Mouse (Mus musculus) kidney, embryonic 14.5 days (tissue): ENCODE results near the gene Mms19. TPM values are rescaled to one million over a fixed set of nuclear protein-coding genes. Genes with fewer than 3 reads are reported as not detected.
A peak's percentile ranks its signal among the peaks of the same experiment; 100 is the strongest.

Source experiments
- ATAC-seq: fragments of 200-750 bp; cut with Nextera tagmentation; 2 replicates; pipeline ENCODE4 v1.8.0; 2017; ENCODE audit warnings: moderate number of reproducible peaks, mild to moderate bottlenecking, moderate TSS enrichment, moderate library complexity; ENCODE audit not compliant: low FRiP score, low TSS enrichment
- H3K27ac ChIP-seq: fragments of 300-500 bp; sonication (generic); 2 replicates; pipeline ENCODE4 v1.5.1; 2014; ENCODE audit warnings: low read depth, mild to moderate bottlenecking, low read length, moderate library complexity, mixed read lengths
- H3K27me3 ChIP-seq: fragments of 300-500 bp; sonication (generic); 2 replicates; pipeline ENCODE4 v1.6.1; 2014; ENCODE audit warnings: mild to moderate bottlenecking, low read length; ENCODE audit not compliant: control insufficient read depth, insufficient read depth
- H3K36me3 ChIP-seq: fragments of 300-500 bp; sonication (generic); 2 replicates; pipeline ENCODE4 v1.6.1; 2014; ENCODE audit warnings: low read length, mixed read lengths; ENCODE audit not compliant: control insufficient read depth, insufficient read depth
- H3K4me1 ChIP-seq: fragments of 300-500 bp; sonication (generic); 2 replicates; pipeline ENCODE4 v1.6.1; 2014; ENCODE audit warnings: low read length, mixed read lengths; ENCODE audit not compliant: control insufficient read depth, insufficient read depth
- H3K4me2 ChIP-seq: fragments of 300-500 bp; sonication (generic); replicated peaks from 2 replicates; pipeline ENCODE4 v1.6.1; 2014; ENCODE audit warnings: low read depth, mild to moderate bottlenecking, low read length
- H3K4me3 ChIP-seq: fragments of 300-500 bp; sonication (generic); 2 replicates; pipeline ENCODE4 v1.5.1; 2014; ENCODE audit warnings: mild to moderate bottlenecking, low read length
- H3K9ac ChIP-seq: fragments of 300-500 bp; sonication (generic); 2 replicates; pipeline ENCODE4 v1.6.1; 2014; ENCODE audit warnings: low read depth, mild to moderate bottlenecking, low read length, moderate library complexity
- H3K9me3 ChIP-seq: fragments of 300-500 bp; sonication (generic); 2 replicates; pipeline ENCODE4 v1.6.1; 2016; ENCODE audit warnings: low read length; ENCODE audit not compliant: control insufficient read depth
- WGBS: fragments of 180-500 bp; shearing (Covaris S2); extraction: QIAGEN DNeasy Blood & Tissue Kit; methylation state at CpG from one replicate; pipeline ENCODE4 v1.1.7; 2014; 5-methylcytosine and 5-hydroxymethylcytosine counted together
- polyA plus RNA-seq: library from polyadenylated mRNA; unstranded; fragments of >200 nt; fragmentation: Nextera tagmentation; extraction: Ambion mirVana; gene quantifications from 2 replicates; pipeline ENCODE4 v1.2.1, GENCODE M21; 2014

Gene Mms19
- polyA plus RNA-seq, 1 experiment from 2014 or later, result 42.3 TPM

DNA sequence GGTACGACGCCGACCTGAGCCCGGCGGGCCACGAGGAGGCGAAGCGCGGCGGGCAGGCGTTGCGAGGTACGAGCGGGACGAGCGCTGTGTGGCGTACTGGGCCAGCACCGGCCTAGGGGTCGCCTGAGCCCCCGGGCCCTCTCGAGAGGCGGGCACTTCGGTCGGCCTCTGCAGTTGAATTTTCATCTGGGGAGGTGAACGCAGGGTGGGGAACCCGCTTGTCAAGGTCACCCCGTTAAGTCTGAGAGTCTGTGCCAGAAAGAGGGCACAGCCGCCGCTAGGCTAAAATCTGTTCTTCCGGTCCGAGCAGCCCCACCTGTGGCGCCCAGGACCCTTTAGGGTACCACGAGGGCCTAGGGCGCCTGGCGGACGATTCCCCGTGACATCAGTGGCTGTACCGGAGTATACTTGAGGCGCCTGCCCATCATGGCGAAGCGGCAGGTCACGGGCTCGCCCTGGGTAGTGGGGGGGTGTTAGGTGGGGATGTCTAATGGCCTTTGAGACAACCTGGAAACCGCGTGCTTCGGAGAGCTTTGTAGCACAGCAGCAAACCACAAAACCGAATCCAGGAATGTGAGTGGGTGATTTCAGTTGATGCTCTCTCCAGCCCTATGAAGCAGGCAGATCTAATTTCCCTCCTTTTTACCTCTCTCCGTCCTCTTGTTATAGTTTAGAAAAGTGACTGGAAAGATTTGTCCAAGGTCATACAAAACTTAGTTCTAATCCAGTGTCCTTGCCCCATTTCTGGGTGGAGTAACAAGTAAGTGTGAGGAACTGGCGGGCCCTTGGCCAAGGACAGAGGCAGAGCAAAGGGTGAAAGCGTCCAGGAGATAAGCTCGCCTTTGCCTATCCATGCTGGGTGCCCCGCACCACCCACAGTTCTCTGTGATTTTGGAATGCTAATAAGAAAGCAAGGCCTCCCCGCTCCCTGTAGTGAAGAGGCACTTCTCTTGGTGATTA, 68.6 kb downstream of the Mms19 start:
- peaks cover 31% of the 10 kb centered on the region for H3K36me3 ChIP-seq
- H3K4me1 ChIP-seq, result peaks cover 17% of the 10 kb centered on the region
- no peaks in the 10 kb centered on the region for H3K27me3 ChIP-seq
- peak overlapping the region; percentile 96 for H3K9ac ChIP-seq
- peak overlapping the region; percentile 98 for H3K4me3 ChIP-seq
- H3K27ac ChIP-seq, result peak overlapping the region; percentile 86
- H3K9me3 ChIP-seq, result no peaks in the 10 kb centered on the region
- peak overlapping the region; percentile 90 for H3K4me2 ChIP-seq
- peak; percentile 69 for ATAC-seq
- under 1% methylated on average over 48 of the region's 53 CpGs for WGBS

DNA sequence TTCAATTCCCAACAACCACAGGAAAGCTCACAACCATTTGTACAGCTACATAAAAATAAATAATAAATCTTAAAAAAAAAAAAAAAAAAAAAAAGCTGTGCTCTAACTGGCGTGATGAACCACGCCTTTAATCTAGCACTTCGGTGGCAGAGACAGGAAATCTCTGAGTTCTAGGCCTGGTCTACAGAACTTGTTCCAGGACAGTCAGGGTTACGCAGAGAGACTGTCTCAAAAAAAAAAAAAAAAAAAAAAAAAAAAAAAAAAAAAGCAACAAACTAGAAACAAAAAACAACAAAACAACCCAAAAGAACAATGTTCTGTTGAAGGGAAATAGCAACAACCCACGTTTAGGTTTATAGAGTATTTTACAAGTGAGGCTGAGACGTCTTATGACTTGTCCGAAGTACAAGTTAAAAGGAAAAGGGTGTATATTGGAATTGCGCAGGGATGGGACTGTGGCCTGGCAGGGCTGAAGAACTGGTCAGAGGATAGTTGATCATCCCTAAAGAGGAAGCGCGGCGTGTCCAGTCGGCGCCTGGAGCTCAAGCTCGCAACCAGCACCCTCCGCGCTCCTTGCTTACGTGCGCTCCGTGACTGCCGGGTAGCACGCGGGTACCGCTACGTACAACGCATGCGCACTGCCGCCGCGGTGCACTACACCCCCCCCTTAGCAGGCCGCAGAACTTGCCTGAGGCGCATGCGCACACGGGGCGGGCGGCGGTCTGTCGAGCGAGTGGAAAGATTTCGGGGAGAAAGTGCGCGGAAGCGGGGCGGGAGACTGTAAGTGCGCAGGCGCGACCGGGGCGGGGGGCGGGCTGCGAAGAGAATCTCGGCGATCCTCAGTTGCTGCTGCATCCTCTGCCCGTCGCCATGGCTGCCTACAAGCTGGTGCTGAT, 69.5 kb downstream of the Mms19 start, which contains the start of gene Pgam1:
Gene Pgam1 (plus strand): TSS at position 746 of the 896 bp plus-strand sequence.
- ATAC-seq, result peak; percentile 95
- peak within 1 kb of the TSS; percentile 98 for H3K4me3 ChIP-seq
- H3K9me3 ChIP-seq, result no peaks in the 10 kb centered on the region
- H3K4me2 ChIP-seq, result peak within 1 kb of the TSS; percentile 90
- WGBS, result 6% methylated on average over 48 of the region's 54 CpGs
- H3K4me1 ChIP-seq, result peaks cover 17% of the 10 kb centered on the region
- H3K27ac ChIP-seq, result peak within 1 kb of the TSS; percentile 90
- H3K36me3 ChIP-seq, result peaks cover 22% of the 10 kb centered on the region
- peak within 1 kb of the TSS; percentile 96 for H3K9ac ChIP-seq
- H3K27me3 ChIP-seq, result no peaks in the 10 kb centered on the region

DNA sequence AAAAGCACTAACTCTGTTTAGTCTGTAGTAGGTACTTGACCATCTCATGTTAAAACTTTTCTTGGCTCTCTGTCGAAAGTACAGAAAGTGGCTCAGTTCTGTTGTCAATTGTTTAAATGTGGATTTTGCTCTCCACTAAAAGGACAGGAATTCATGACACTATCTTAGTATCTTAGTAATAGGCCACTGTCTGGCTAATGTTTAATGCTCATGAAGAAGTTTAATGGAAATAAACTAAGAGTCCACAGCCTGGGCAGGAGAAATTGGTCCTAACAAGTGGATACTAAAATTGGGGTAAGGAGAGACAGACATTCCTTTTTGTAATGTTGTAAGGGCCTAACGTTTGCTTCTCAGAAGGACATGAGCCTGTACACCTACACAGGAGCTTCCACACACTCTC, 70.6 kb downstream of the Mms19 start:
- 86% methylated on average over 2 of the region's 2 CpGs for WGBS
- ATAC-seq, result no peak
- peaks cover 13% of the 10 kb centered on the region; the same call in 1 of the 2 replicates for H3K36me3 ChIP-seq

DNA sequence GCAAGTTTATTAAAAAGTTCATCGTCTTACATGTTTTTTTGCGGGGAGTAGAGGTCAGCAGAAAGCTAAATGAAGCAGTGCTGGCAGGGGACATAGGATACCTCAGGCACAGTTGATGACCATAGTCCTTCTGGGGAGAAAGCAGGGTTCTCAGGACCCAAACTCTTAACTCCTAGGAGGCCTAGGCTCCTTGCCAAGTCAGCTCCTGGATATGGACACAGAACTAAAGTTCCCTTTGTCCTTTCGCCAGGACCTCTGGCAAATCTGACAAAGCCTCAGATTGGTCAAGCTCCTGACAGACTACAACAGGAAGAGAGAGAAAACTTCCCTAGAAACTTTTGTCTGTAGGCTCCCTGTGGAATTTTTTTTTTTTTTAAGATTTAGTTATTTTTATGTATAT, 72.2 kb downstream of the Mms19 start:
- H3K4me2 ChIP-seq, result no peak overlapping the region
- ATAC-seq, result no peak

More for the DNA sequence above, 70.6 kb downstream of the Mms19 start:
- no peak overlapping the region for H3K4me3 ChIP-seq
- no peaks in the 10 kb centered on the region for H3K27me3 ChIP-seq
- no peak overlapping the region for H3K27ac ChIP-seq
- no peak overlapping the region for H3K9ac ChIP-seq
- H3K4me2 ChIP-seq, result no peak overlapping the region
- H3K4me1 ChIP-seq, result peaks cover 17% of the 10 kb centered on the region
- H3K9me3 ChIP-seq, result no peaks in the 10 kb centered on the region

DNA sequence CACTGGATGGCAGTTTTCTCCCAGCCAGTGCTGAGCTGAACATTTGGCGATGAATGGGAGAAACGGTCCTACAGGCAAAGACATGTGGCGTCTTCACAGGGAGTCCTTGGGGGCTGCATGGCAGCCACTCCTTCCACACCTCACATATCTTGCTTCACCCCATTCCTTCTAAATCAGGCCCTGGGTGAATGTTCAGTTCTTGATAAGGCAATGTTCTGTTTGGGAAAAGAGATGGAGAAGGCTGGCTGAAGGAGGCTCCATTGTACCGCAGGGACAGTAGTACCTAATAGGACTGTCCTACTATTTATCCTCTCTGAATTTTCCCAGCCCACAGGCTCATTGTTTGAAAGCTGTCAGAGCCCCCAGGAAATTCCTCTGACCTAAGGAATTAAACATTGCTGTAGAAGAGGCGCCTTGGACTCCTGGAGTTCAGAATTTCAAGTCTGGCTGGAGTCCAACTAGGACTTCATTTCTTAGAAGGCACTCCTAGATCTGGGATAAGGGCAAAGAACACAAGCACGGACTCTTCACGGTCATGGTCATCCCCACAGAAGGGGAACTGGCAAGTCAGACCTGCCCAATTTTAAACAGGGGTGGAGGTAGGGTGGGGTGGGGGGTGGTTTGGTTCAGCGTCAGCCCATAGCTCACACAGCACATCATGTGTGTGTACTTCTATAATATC, 73.7 kb downstream of the Mms19 start:
- 52% methylated on average over 8 of the region's 8 CpGs for WGBS
- Histone ChIP-seq H3K4me3 (no peak overlapping the region), H3K36me3 (no peaks in the 10 kb centered on the region), H3K9ac (no peak overlapping the region), H3K4me2 (no peak overlapping the region), H3K4me1 (no peaks in the 10 kb centered on the region), H3K27ac (no peak overlapping the region), H3K9me3 (no peaks in the 10 kb centered on the region), H3K27me3 (no peaks in the 10 kb centered on the region)
- no peak for ATAC-seq

More for the DNA sequence above, 72.2 kb downstream of the Mms19 start:
- Histone ChIP-seq H3K27me3 (no peaks in the 10 kb centered on the region), H3K9me3 (no peaks in the 10 kb centered on the region), H3K9ac (no peak overlapping the region), H3K4me3 (no peak overlapping the region), H3K4me1 (peaks cover 8% of the 10 kb centered on the region), H3K36me3 (0 out of 2 replicates have a peak, but pooled peaks cover 4% of the 10 kb centered on the region), H3K27ac (no peak overlapping the region)
- whole genome bisulfite sequencing, result 95% methylated on average over 3 of the region's 3 CpGs

DNA sequence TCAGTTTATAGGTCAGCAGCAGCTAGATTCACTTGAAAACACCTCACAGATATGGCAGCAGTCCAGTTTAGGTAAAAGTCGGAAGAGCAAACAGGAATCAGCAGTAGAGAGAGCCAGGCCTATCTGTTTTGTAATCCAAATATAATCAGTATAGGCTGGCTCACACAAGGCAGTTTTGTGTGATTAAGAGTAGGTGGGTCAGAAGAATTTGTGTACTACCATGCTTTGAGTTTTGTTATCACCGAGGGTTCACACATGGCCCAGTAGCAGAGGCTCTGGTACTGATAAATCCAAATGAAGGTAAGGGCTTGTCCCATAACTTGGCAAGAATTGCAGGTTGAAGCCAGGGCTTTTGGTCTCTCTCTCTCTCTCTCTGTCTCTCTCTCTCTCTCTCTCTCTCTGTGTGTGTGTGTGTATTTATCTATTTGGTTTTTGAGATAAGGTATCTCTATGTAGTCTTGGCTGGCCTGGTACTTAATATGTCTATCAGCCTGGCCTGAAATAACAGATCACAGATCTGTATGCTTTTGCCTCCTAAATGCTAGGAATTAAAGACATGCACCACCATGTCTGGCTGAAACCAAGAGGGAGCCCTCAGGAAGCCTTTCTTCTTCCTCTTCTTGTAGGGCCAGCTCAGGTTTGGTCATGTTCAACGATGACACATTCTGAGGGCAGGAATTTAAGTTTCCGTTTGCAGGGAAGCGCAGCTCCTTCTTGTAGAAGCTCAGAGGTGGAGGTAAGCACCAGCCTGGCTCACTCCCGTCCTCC, 74.5 kb downstream of the Mms19 start:
- no peak overlapping the region for H3K27ac ChIP-seq
- no peaks in the 10 kb centered on the region for H3K4me1 ChIP-seq
- H3K27me3 ChIP-seq, result no peaks in the 10 kb centered on the region
- no peak overlapping the region for H3K9ac ChIP-seq
- no peak overlapping the region for H3K4me3 ChIP-seq
- 56% methylated on average over 6 of the region's 6 CpGs for WGBS
- no peak for ATAC-seq
- no peaks in the 10 kb centered on the region for H3K36me3 ChIP-seq
- H3K9me3 ChIP-seq, result no peaks in the 10 kb centered on the region
- no peak overlapping the region for H3K4me2 ChIP-seq

DNA sequence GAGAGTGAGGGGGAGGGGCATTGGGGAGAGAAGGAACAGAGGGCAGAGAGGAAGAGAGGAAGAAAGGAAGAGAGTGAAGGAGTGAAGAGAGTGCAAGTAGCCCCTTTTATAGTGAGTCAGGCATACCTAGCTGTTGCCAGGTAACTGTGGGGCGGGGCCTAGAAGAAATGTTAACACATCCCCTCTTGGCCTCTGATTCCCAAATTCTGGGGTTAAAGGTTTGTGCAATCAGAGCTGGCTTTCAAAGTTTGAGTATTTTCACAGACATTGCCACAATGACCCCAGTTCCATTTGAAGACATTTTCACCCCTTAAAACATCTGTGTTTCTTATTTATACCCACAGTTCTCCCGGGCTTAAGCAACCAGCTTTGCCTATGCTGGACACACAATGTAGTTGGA, 75.7 kb downstream of the Mms19 start:
- Histone ChIP-seq H3K36me3 (no peaks in the 10 kb centered on the region), H3K27ac (no peak overlapping the region), H3K27me3 (no peaks in the 10 kb centered on the region), H3K9ac (no peak overlapping the region), H3K4me2 (no peak overlapping the region), H3K4me1 (no peaks in the 10 kb centered on the region), H3K9me3 (no peaks in the 10 kb centered on the region), H3K4me3 (no peak overlapping the region)
- 83% methylated on average over 2 of the region's 2 CpGs for WGBS
- ATAC-seq, result no peak
